Mouse (Mus musculus): Measurements from ENCODE around the gene Sumo1. TPM values are rescaled to one million over a fixed set of nuclear protein-coding genes. Genes with fewer than 3 reads are reported as not detected.

Gene Sumo1
- total and polyA plus RNA-seq, 2 experiments from 2014 or later, result 71.3 to 186 TPM

DNA sequence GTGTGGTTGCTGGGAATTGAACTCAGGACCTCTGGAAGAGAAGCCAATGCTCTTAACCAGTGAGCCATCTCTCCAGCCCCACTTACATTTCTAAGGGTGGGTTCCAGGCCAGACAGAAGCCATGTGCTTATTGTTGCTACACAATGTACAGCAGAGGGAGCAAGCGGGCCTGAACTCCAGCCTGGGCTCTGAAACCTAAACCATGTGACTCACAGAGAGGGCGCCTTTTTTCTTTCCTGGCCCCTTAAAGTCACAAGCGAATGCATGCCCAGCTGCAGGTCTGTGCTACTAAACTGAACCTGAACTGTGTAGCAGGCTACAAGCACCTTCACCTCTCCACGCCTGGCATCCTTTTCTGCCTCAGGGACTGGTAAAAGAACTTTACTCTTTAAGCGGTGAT lies 61.7 kb downstream of the Sumo1 start:
- TF ChIP-seq EP300 (IDR thresholded peaks at IDR 0.05; ENCODE audit: low read depth) (no peak), CTCF (IDR thresholded peaks at IDR 0.05; ENCODE audit: low read depth) (no peak)
- no peak overlapping the region for H3K9ac ChIP-seq (replicated peaks; ENCODE audit: low read depth, low read length)

DNA sequence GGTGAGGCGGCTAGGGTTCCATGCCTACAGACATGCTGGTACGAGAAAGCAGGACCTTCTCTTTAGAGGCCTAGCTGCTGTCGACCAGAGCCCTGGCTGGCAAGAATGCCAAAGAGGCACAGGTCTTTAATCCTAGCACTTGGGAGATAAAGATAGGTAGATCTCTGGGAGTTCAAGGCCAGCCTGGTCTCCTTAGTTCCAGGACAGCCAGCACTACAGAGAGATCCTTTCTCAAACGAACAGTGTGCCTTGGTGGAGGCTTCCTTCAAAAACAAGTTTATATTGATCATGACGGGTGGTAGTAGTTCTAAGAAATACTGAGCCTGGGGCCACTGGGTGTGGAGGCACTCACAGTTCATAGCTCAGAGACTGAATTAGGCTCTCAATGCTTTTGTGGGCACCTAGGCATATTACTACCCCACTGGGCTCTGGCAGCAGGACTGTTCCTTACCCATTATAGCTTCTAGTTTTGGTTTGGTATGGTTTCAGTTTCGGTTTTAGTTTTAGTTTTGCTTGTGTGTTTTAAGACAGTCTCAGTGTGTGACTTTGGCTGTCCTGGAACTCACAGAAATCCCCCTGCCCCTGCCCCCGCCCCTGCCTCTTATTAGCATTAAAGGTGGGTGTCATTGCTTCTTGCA lies 62.4 kb downstream of the Sumo1 start:
- TF ChIP-seq CTCF (IDR thresholded peaks at IDR 0.05; ENCODE audit: low read depth) (no peak), EP300 (IDR thresholded peaks at IDR 0.05; ENCODE audit: low read depth) (no peak)
- Histone ChIP-seq H3K36me3 (replicated peaks; ENCODE audit: control insufficient read depth, insufficient read depth, low read length) (no peaks in the 10 kb centered on the region), H3K4me2 (ENCODE audit: low read depth, low read length) (no peak overlapping the region), H3K4me3 (ENCODE audit: low read depth, low read length) (no peak overlapping the region), H3K9me3 (replicated peaks; ENCODE audit: control insufficient read depth, low read length) (no peaks in the 10 kb centered on the region), H3K4me1 (ENCODE audit: control insufficient read depth, insufficient read depth) (no peaks in the 10 kb centered on the region), H3K9ac (replicated peaks; ENCODE audit: low read depth, low read length) (no peak overlapping the region), H3K27ac (ENCODE audit: low read depth) (no peak overlapping the region), H3K27me3 (ENCODE audit: control insufficient read depth, insufficient read depth, low read length) (no peaks in the 10 kb centered on the region)
- ATAC-seq (ENCODE audit: insufficient read depth, low read depth), result no peak
- 79% methylated on average over 7 of the region's 7 CpGs for WGBS
- no peak for DNase-seq (ENCODE audit: low spot score)

More for the DNA sequence above, 61.7 kb downstream of the Sumo1 start:
- Histone ChIP-seq H3K9me3 (replicated peaks; ENCODE audit: control insufficient read depth, low read length) (no peaks in the 10 kb centered on the region), H3K36me3 (replicated peaks; ENCODE audit: control insufficient read depth, insufficient read depth, low read length) (no peaks in the 10 kb centered on the region), H3K4me3 (ENCODE audit: low read depth, low read length) (no peak overlapping the region), H3K27me3 (ENCODE audit: control insufficient read depth, insufficient read depth, low read length) (no peaks in the 10 kb centered on the region), H3K4me2 (ENCODE audit: low read depth, low read length) (no peak overlapping the region), H3K4me1 (ENCODE audit: control insufficient read depth, insufficient read depth) (no peaks in the 10 kb centered on the region), H3K27ac (ENCODE audit: low read depth) (no peak overlapping the region)
- DNase-seq (ENCODE audit: low spot score) (no peak), ATAC-seq (ENCODE audit: insufficient read depth, low read depth) (no peak)
- 65% methylated on average over 5 of the region's 5 CpGs for WGBS

- no peak for DNase-seq (ENCODE audit: low spot score)
- no peak for ATAC-seq (ENCODE audit: insufficient read depth, low read depth)
- WGBS, result 49% methylated on average over 7 of the region's 7 CpGs
- Histone ChIP-seq H3K4me2 (ENCODE audit: low read depth, low read length) (no peak overlapping the region), H3K4me1 (ENCODE audit: control insufficient read depth, insufficient read depth) (no peaks in the 10 kb centered on the region), H3K9me3 (replicated peaks; ENCODE audit: control insufficient read depth, low read length) (no peaks in the 10 kb centered on the region), H3K36me3 (replicated peaks; ENCODE audit: control insufficient read depth, insufficient read depth, low read length) (no peaks in the 10 kb centered on the region), H3K9ac (replicated peaks; ENCODE audit: low read depth, low read length) (no peak overlapping the region), H3K27me3 (ENCODE audit: control insufficient read depth, insufficient read depth, low read length) (no peaks in the 10 kb centered on the region), H3K4me3 (ENCODE audit: low read depth, low read length) (no peak overlapping the region), H3K27ac (ENCODE audit: low read depth) (no peak overlapping the region)
- TF ChIP-seq EP300 (IDR thresholded peaks at IDR 0.05; ENCODE audit: low read depth), result no peak
- no peak for TF ChIP-seq CTCF (IDR thresholded peaks at IDR 0.05; ENCODE audit: low read depth)
These were observed 63.6 kb downstream of the Sumo1 start for GRCm38 (mm10) chr1:59607071-59607470.

GRCm38 (mm10) chr1:59606479-59606878 lies 64.2 kb downstream of the Sumo1 start:
- Histone ChIP-seq H3K36me3 (replicated peaks; ENCODE audit: control insufficient read depth, insufficient read depth, low read length) (no peaks in the 10 kb centered on the region), H3K9ac (replicated peaks; ENCODE audit: low read depth, low read length) (no peak overlapping the region), H3K4me2 (ENCODE audit: low read depth, low read length) (no peak overlapping the region), H3K4me3 (ENCODE audit: low read depth, low read length) (no peak overlapping the region), H3K4me1 (ENCODE audit: control insufficient read depth, insufficient read depth) (no peaks in the 10 kb centered on the region), H3K27ac (ENCODE audit: low read depth) (no peak overlapping the region), H3K27me3 (ENCODE audit: control insufficient read depth, insufficient read depth, low read length) (no peaks in the 10 kb centered on the region), H3K9me3 (replicated peaks; ENCODE audit: control insufficient read depth, low read length) (no peaks in the 10 kb centered on the region)
- DNase-seq (ENCODE audit: low spot score), result no peak
- 89% methylated on average over 13 of the region's 13 CpGs for WGBS
- TF ChIP-seq CTCF (IDR thresholded peaks at IDR 0.05; ENCODE audit: low read depth) (no peak), EP300 (IDR thresholded peaks at IDR 0.05; ENCODE audit: low read depth) (no peak)
- no peak for ATAC-seq (ENCODE audit: insufficient read depth, low read depth)

GRCm38 (mm10) chr1:59603893-59604292 lies 66.7 kb downstream of the Sumo1 start:
- Histone ChIP-seq H3K4me2 (ENCODE audit: low read depth, low read length) (no peak overlapping the region), H3K27ac (ENCODE audit: low read depth) (no peak overlapping the region), H3K9ac (replicated peaks; ENCODE audit: low read depth, low read length) (no peak overlapping the region), H3K27me3 (ENCODE audit: control insufficient read depth, insufficient read depth, low read length) (no peaks in the 10 kb centered on the region), H3K36me3 (replicated peaks; ENCODE audit: control insufficient read depth, insufficient read depth, low read length) (no peaks in the 10 kb centered on the region), H3K9me3 (replicated peaks; ENCODE audit: control insufficient read depth, low read length) (no peaks in the 10 kb centered on the region), H3K4me3 (ENCODE audit: low read depth, low read length) (no peak overlapping the region), H3K4me1 (ENCODE audit: control insufficient read depth, insufficient read depth) (no peaks in the 10 kb centered on the region)
- 17% methylated on average over 11 of the region's 11 CpGs for WGBS
- no peak for DNase-seq (ENCODE audit: low spot score)
- no peak for TF ChIP-seq EP300 (IDR thresholded peaks at IDR 0.05; ENCODE audit: low read depth)
- TF ChIP-seq CTCF (IDR thresholded peaks at IDR 0.05; ENCODE audit: low read depth), result peak; percentile 26
- no peak for ATAC-seq (ENCODE audit: insufficient read depth, low read depth)

GRCm38 (mm10) chr1:59603417-59603712 lies 67.3 kb downstream of the Sumo1 start:
- H3K4me3 ChIP-seq (ENCODE audit: low read depth, low read length), result no peak overlapping the region
- TF ChIP-seq EP300 (IDR thresholded peaks at IDR 0.05; ENCODE audit: low read depth) (no peak), CTCF (IDR thresholded peaks at IDR 0.05; ENCODE audit: low read depth) (no peak)
- ATAC-seq (ENCODE audit: insufficient read depth, low read depth), result no peak
- H3K4me2 ChIP-seq (ENCODE audit: low read depth, low read length), result no peak overlapping the region
- H3K4me1 ChIP-seq (ENCODE audit: control insufficient read depth, insufficient read depth), result no peaks in the 10 kb centered on the region
- H3K27ac ChIP-seq (ENCODE audit: low read depth), result no peak overlapping the region
- DNase-seq (ENCODE audit: low spot score), result no peak
- H3K9me3 ChIP-seq (replicated peaks; ENCODE audit: control insufficient read depth, low read length), result no peaks in the 10 kb centered on the region
- H3K9ac ChIP-seq (replicated peaks; ENCODE audit: low read depth, low read length), result no peak overlapping the region
- no peaks in the 10 kb centered on the region for H3K36me3 ChIP-seq (replicated peaks; ENCODE audit: control insufficient read depth, insufficient read depth, low read length)
- 73% methylated on average over 2 of the region's 2 CpGs for WGBS
- H3K27me3 ChIP-seq (ENCODE audit: control insufficient read depth, insufficient read depth, low read length), result no peaks in the 10 kb centered on the region
